Mouse (Mus musculus) layer of hippocampus, adult 18-20 months (tissue): ENCODE results near the gene Fyb. TPM values are rescaled to one million over a fixed set of nuclear protein-coding genes. Genes with fewer than 3 reads are reported as not detected.

Experiments
- DNase-seq, 2 experiments: peaks; one replicate each; pipeline ENCODE4 v3.0.0; 2022; ENCODE audit warnings: low spot score in 2 of 2
- total RNA-seq, 2 experiments: library from RNA; stranded (reverse); gene quantifications; 2 replicates each; pipeline ENCODE4 v1.2.3; 2021

Gene Fyb
- total RNA-seq, 2 experiments from 2014 or later: 4.2 to 6.4 TPM

DNA sequence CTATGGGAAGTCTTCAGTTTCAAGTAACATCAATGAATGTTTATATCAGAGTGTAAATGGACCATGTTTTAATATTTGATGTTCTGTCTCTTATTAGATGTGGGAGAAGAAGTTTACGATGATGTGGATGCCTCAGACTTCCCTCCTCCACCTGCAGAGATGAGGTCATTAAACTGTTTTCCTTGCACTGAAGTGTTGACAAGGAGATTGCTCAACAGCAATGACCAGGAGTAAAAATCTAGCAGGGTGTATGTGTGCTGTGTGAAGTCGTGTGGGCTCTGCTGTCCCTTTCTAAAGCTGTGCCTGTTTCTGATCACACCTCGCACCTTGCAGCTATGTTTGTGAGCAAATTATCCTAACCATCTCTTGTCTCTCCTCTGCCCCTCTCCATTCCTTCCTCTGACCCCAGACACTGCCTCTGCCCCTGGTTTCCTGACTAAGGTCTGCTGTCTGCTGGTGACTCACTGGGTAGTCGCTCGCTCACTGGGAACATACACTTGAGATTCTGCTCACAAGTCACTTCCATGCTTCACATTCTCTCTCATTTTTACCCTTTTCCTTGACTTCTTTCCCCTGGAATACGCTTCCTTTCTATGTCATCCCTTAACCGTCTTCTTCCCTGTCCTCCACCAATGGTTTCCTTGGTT, 126.2 kb downstream of the Fyb start:
- no peak for DNase-seq

- no peak for DNase-seq
These were observed 130.4 kb downstream of the Fyb start for GRCm38 (mm10) chr15:6653046-6653445.

- DNase-seq: no peak
These were observed 135.4 kb downstream of the Fyb start for GRCm38 (mm10) chr15:6658081-6658480.

DNA sequence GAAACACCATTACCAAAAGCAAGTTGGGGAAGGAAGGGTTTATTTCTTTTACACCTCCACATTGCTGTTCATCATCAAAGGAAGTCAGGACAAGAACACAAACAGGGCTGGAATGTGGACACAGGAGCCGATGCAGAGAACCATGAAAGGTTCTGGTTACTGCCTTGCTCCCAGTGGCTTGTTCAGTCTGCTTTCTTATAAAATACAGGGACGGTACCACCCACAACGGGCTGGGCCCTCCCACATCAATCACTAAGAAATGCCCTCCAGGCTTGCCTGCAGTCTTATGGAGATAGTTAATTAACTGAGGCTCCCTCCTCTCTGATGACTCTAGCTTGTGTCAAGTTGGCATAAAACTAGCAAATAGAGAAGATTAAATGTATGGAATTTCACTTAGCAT, 139.3 kb downstream of the Fyb start:
- no peak for DNase-seq

- DNase-seq: no peak
These were observed 141.3 kb downstream of the Fyb start for GRCm38 (mm10) chr15:6663991-6664390.

DNA sequence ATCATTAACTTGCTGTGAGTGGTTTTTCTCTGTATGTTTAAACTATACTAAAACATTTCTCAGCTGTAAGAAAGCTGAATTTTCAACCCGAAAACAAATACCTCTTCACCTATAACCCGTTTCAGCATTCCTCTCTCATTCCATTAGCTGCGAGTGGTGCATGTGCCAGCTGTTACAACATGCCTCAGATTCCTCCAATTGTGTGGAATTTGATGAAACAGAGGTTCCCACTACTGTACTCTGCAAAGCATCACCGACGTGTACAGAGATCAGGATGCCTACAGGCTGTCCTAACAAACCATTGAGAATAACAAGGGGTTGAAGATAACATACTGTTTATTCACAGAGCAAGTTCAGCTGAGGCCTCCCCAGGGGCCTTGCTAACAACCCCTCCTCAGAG, 143.4 kb downstream of the Fyb start:
- no peak for DNase-seq

DNA sequence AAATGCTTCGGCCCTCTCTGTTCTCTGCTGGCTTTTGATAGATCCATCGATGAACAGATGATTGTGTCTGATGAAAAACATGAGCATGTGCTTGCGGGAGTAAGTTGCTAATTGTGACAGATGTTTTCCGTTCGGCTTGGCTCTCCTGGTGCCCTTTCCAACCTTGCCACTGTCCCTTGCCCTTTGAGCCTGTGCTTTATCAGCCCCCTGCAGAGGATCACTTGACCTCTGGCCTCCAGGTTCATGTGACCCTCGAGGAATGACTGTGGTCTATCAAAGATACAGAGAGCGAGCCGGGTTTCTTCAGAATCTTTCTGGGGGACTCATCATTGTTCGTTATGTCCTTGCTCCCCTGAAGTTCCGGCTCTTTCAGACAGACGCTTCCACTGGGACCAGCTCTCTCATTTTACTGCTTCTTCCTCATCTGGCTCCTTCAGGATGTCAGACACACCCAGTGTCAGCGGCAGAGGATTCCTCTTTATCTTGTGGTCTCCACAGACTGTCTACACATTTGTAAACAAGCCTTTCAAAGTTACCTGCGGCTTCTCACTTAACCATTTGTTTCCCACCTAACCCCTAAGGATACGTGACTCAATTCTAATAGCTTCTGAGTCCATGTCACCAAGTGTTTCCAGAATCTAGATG, 146.3 kb downstream of the Fyb start:
- DNase-seq: no peak

- no peak for DNase-seq
These were observed 155.8 kb downstream of the Fyb start for GRCm38 (mm10) chr15:6678479-6678878.

- DNase-seq: no peak
These were observed 179.5 kb downstream of the Fyb start for GRCm38 (mm10) chr15:6702164-6702563.

DNA sequence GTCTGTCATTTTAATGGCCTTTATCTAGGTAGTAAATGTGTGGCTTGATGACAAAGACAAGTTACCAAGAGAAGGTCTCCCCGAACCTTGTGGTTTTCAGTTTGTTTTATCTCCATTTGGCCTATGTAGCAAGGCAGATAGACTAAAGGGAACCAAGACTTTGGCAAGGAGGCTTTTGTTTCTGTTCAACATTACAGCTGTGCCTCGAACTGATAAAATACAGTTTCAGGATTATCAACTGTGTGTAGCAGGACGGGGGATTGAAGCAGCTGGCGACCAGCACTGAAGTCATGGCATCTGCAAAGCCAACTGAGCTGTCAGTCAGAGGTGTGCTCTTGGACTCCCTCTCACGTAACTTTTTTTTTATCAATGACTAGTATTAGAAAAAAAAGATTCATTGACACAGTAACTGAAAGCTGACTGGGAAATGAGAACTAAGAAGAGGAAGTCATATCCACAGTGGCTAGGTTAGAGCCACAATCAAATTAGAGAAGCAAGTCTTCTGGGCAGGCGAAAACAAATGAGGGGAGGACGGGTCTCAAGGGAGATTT, 182.8 kb downstream of the Fyb start:
- DNase-seq: no peak

DNA sequence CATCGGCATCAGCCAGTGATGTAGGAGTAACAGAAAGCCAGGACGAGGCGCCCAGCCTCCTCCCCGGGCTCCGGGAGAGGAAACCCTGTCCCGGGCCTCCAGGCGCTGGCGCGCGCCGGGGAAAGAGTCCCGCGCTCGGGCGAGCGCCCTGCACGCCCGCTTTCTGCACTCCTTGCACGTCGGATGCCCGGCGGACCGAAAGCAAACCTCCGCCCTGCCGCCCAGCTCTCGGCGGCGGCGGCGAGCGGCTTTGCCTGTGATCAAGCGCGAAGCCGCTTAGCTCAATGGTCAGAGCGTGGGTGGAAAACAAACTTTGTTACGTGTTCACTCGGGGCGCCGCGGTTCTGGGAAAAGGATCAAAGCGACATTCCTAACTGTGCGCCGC, 184.9 kb downstream of the Fyb start:
- DNase-seq: peak; percentile 42 to 45

DNA sequence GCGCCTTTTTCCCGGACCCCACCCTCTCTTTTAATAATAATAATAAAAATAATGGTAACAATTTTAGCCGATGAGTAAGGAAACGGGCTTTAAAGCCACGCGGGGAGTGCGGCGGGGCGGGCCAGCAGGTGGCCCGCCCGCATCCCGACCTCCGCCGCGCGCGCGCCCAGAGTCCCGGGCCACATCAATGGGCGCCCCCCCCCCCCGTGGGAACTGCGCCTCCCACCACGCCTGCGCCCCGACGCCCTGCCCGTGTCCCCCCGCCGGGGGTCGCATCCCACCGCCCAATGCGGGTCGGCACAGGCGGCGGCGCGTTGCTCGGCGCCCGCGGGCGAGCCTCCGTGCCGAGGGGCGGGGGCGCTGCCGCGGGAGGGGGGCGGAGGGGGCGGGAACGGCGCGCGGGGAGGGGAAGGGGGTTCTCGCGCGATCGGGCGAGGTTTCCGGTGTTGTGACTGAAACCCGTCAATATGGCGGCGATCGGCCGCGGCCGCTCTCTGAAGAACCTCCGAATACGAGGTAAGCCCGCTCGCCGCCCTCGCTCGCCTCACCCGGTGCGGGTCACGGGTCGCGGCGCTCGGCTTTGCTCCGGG, 185.4 kb downstream of the Fyb start, which contains the start of gene Rictor:
Gene Rictor (plus strand): TSS at position 444 of the 590 bp plus-strand sequence.
- DNase-seq: peak; percentile 37 to 79

- DNase-seq: no peak
These were observed 186.1 kb downstream of the Fyb start for GRCm38 (mm10) chr15:6708526-6709441.

- DNase-seq: no peak
These were observed 187.0 kb downstream of the Fyb start for GRCm38 (mm10) chr15:6709618-6710017.

- no peak for DNase-seq
These were observed 187.7 kb downstream of the Fyb start for GRCm38 (mm10) chr15:6710341-6710740.

GRCm38 (mm10) chr15:6711226-6711625, 188.6 kb downstream of the Fyb start:
- no peak for DNase-seq

Other genes with a start within 250 kb of the Fyb start
- gene Dab2, start 223.1 kb upstream of the Fyb start, total RNA-seq: 1 to 10 TPM; 5.8 to 7.1 TPM
- gene C9, start 77.5 kb upstream of the Fyb start, total RNA-seq: not detected
- gene Rictor, start 185.5 kb downstream of the Fyb start, total RNA-seq: 10 to 100 TPM; 44.2 to 48.0 TPM